Comparison of ENCODE assay signal across 28 mouse cellular contexts in genomic region chr13:75771404-75771803, GRCm38 (mm10).
A peak's percentile ranks its signal among the peaks of the same experiment; 100 is the strongest.
DNase-seq lines count a peak whose midpoint lies in the region; ATAC-seq and TF ChIP-seq lines count a peak whose summit lies in the region.
"Had no signal": no experiment of that assay in that cellular context is flagged by ENCODE, and none has a peak within 500 bp of the region (broad histone marks: within the 10 kb centered on the region; RNA-seq: fewer than 3 reads in every experiment).

No protein-coding gene starts in this region.

- no peak overlapping the region for H3K4me2 ChIP-seq in liver, embryonic 14.5 days (ENCODE audit: low read depth)
- no peak overlapping the region for H3K4me2 ChIP-seq in stomach, postnatal 0 days (replicated peaks; ENCODE audit: low read depth)
- H3K4me2 ChIP-seq: embryonic facial prominence, embryonic 12.5 days; forebrain, embryonic 12.5 days; heart, embryonic 13.5 days; hindbrain, embryonic 14.5 days; limb, embryonic 15.5 days; midbrain, embryonic 12.5 days; neural tube, embryonic 15.5 days had no signal

- no peak for DNase-seq in liver, embryonic 14.5 days (ENCODE audit: low read depth in 3 of 3, low spot score in 3 of 3)
- peak; percentile 7 for DNase-seq in stomach, postnatal 0 days (ENCODE audit: low spot score)
- DNase-seq in T-cell, adult 2 months (ENCODE audit: low spot score), result no peak
- no peak for DNase-seq in embryo, embryonic 10.5 days (ENCODE audit: low spot score)
- DNase-seq in right cerebral cortex, postnatal 10 days (ENCODE audit: low spot score in 2 of 2), result no peak
- DNase-seq: adrenal gland, postnatal 14 days; cerebellum, adult 9-10 months; heart, adult 11 months; heart, postnatal 14 days; kidney, adult 2 months; kidney, postnatal 10 days; left cerebral cortex, postnatal 4 days; lung, postnatal 4 days; right cerebral cortex, postnatal 25 days; spleen, adult 18-20 months; thymus, postnatal 36 days had no signal

- ATAC-seq in megakaryocyte, adult 5-6 weeks (ENCODE audit: poor library complexity, severe bottlenecking), result no peak
- ATAC-seq in granulocyte monocyte progenitor cell, adult 5-6 weeks (replicated peaks; ENCODE audit: poor library complexity, severe bottlenecking), result peak; percentile 44; the same call in 1 of the 2 replicates
- ATAC-seq in liver, embryonic 14.5 days (ENCODE audit: insufficient read depth), result peak; percentile 75
- no peak for ATAC-seq in stomach, postnatal 0 days (ENCODE audit: low FRiP score, low TSS enrichment)

- no peak overlapping the region for H3K27ac ChIP-seq in liver, embryonic 14.5 days
- H3K27ac ChIP-seq in stomach, postnatal 0 days (replicated peaks), result no peak overlapping the region
- H3K27ac ChIP-seq: embryonic facial prominence, embryonic 12.5 days; forebrain, embryonic 12.5 days; heart, embryonic 13.5 days; hindbrain, embryonic 14.5 days; left cerebral cortex, adult 2 months; limb, embryonic 15.5 days; midbrain, embryonic 12.5 days; neural tube, embryonic 15.5 days had no signal

- peak overlapping the region; percentile 54 for H3K4me3 ChIP-seq in megakaryocyte, embryonic 14.5 days (replicated peaks)
- H3K4me3 ChIP-seq in liver, embryonic 14.5 days (ENCODE audit: insufficient read depth in 1 of 2, low read depth in 2 of 2, low read length in 2 of 2), result no peak overlapping the region
- H3K4me3 ChIP-seq in stomach, postnatal 0 days (ENCODE audit: low read depth, low read length), result no peak overlapping the region
- H3K4me3 ChIP-seq: embryonic facial prominence, embryonic 12.5 days; erythroblast, embryonic 14.5 days; forebrain, embryonic 12.5 days; heart, embryonic 13.5 days; left cerebral cortex, adult 2 months; limb, embryonic 15.5 days; midbrain, embryonic 12.5 days; neural tube, embryonic 15.5 days had no signal

- no peak overlapping the region for H3K9ac ChIP-seq in liver, embryonic 14.5 days (replicated peaks)
- no peak overlapping the region for H3K9ac ChIP-seq in stomach, postnatal 0 days (ENCODE audit: low read length)
- H3K9ac ChIP-seq: embryonic facial prominence, embryonic 12.5 days; forebrain, embryonic 12.5 days; heart, embryonic 13.5 days; hindbrain, embryonic 14.5 days; limb, embryonic 15.5 days; midbrain, embryonic 12.5 days; neural tube, embryonic 15.5 days had no signal

- H3K36me3 ChIP-seq in megakaryocyte, embryonic 14.5 days (replicated peaks; ENCODE audit: low read length), result peaks cover 90% of the 10 kb centered on the region
- H3K36me3 ChIP-seq in liver, embryonic 14.5 days (replicated peaks; ENCODE audit: control insufficient read depth, insufficient read depth, low read depth), result peaks cover 84% of the 10 kb centered on the region
- H3K36me3 ChIP-seq in stomach, postnatal 0 days (ENCODE audit: control insufficient read depth, insufficient read depth, low read length), result no peaks in the 10 kb centered on the region
- H3K36me3 ChIP-seq: embryonic facial prominence, embryonic 12.5 days; forebrain, embryonic 12.5 days; midbrain, embryonic 12.5 days; neural tube, embryonic 15.5 days had no signal

- WGBS in liver, embryonic 14.5 days (ENCODE audit: insufficient replicate concordance), result 25% methylated on average over 4 of the region's 4 CpGs
- 80% methylated on average over 4 of the region's 4 CpGs for WGBS in stomach, postnatal 0 days

- no peaks in the 10 kb centered on the region for H3K9me3 ChIP-seq in megakaryocyte, embryonic 14.5 days
- no peaks in the 10 kb centered on the region for H3K9me3 ChIP-seq in liver, embryonic 14.5 days (ENCODE audit: control insufficient read depth, low read length)
- no peaks in the 10 kb centered on the region for H3K9me3 ChIP-seq in stomach, postnatal 0 days (ENCODE audit: control insufficient read depth, low read length)
- H3K9me3 ChIP-seq: embryonic facial prominence, embryonic 12.5 days; forebrain, embryonic 12.5 days; heart, embryonic 13.5 days; limb, embryonic 15.5 days; midbrain, embryonic 12.5 days; neural tube, embryonic 15.5 days had no signal

- no peaks in the 10 kb centered on the region for H3K27me3 ChIP-seq in megakaryocyte, embryonic 14.5 days (replicated peaks)
- no peaks in the 10 kb centered on the region for H3K27me3 ChIP-seq in liver, embryonic 14.5 days (ENCODE audit: control insufficient read depth, insufficient read depth, low read length)
- no peaks in the 10 kb centered on the region for H3K27me3 ChIP-seq in stomach, postnatal 0 days (ENCODE audit: control insufficient read depth, insufficient read depth, low read length)
- H3K27me3 ChIP-seq: embryonic facial prominence, embryonic 12.5 days; forebrain, embryonic 12.5 days; heart, embryonic 13.5 days; limb, embryonic 15.5 days; midbrain, embryonic 12.5 days; neural tube, embryonic 15.5 days had no signal

- peaks cover 37% of the 10 kb centered on the region for H3K4me1 ChIP-seq in megakaryocyte, embryonic 14.5 days
- peaks cover 0 to 2% of the 10 kb centered on the region in 2 experiments; a peak in 2 of 4 replicates for H3K4me1 ChIP-seq in liver, embryonic 14.5 days (replicated peaks; ENCODE audit: control insufficient read depth in 2 of 2, insufficient read depth in 2 of 2, low read length in 1 of 2)
- H3K4me1 ChIP-seq in stomach, postnatal 0 days (replicated peaks; ENCODE audit: control insufficient read depth, insufficient read depth), result no peaks in the 10 kb centered on the region
- H3K4me1 ChIP-seq: heart, embryonic 13.5 days; limb, embryonic 15.5 days; neural tube, embryonic 15.5 days had no signal

- no peak for TF ChIP-seq CTCF in liver, embryonic 14.5 days (IDR thresholded peaks at IDR 0.05; ENCODE audit: low read depth)
- no peak for TF ChIP-seq CTCF in stomach, postnatal 0 days (IDR thresholded peaks at IDR 0.05; ENCODE audit: low read depth)

- peak; percentile 24; the same call in 1 of the 2 replicates for TF ChIP-seq EP300 in liver, embryonic 14.5 days (IDR thresholded peaks at IDR 0.05; ENCODE audit: low read depth)
- no peak for TF ChIP-seq EP300 in stomach, postnatal 0 days (optimal IDR thresholded peaks at IDR 0.05)

Comparison
In these comparisons a context has a peak if more than half of its experiments do, and no peak if none do; other contexts are left out.
1. ATAC-seq: peak in granulocyte monocyte progenitor cell, adult 5-6 weeks (single experiment) and liver, embryonic 14.5 days (single experiment); none in megakaryocyte, adult 5-6 weeks (single experiment) and stomach, postnatal 0 days (single experiment).